Mouse (Mus musculus) liver, postnatal 0 days (tissue): ENCODE results near the gene Pkp3.

Source experiments
- CTCF ChIP-seq: sonication (generic); IDR thresholded peaks from 2 replicates; pipeline ENCODE4 v1.5.1; 2016; ENCODE audit warnings: antibody characterized with exemption, low read depth
- EP300 ChIP-seq: IDR thresholded peaks from 2 replicates; pipeline ENCODE4 v1.6.1; 2016; ENCODE audit warnings: antibody characterized with exemption, low read depth, mild to moderate bottlenecking

DNA sequence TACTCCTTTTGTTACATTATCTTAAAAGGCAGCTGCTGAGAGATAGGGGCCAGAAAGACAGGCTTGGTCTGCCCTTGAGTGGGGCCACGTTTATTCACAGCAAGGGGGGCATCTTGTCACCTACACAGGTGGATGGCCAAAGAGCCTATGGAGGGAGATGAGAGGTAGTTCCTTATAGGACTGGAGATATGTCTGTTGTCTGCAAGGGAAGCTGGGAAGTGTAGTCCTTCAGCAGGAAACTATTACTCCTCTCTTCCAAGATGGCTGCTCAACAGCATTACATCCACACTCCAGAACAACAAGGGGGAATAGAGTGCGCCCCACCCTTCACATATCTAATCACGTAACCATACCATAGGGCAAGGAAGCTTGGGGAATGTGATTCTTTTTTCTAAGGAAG lies 41.5 kb downstream of the Pkp3 start:
- no peak for TF ChIP-seq CTCF
- TF ChIP-seq EP300: no peak
